Mouse (Mus musculus) cerebellum, adult 2 months (tissue): ENCODE measurements at regions not wholly inside any gene's neighbourhood (a gene's known extent, or its start where the extent isn't known, plus 50 kb on each side); places are given as distances from the start of the nearest gene placed in this dataset.

Experiments used
- CTCF ChIP-seq: fragments of 200-500 bp; IDR thresholded peaks from 2 replicates; pipeline ENCODE4 v1.5.1; 2011; ENCODE audit warnings: low read depth, mild to moderate bottlenecking, control low read depth, low read length, moderate library complexity, borderline replicate concordance; ENCODE audit not compliant: insufficient read depth
- POLR2A ChIP-seq: fragments of 200-500 bp; IDR thresholded peaks from 2 replicates; pipeline ENCODE4 v1.6.1; 2011; ENCODE audit warnings: low read length, control low read depth, borderline replicate concordance; ENCODE audit not compliant: insufficient read depth

GRCm38 (mm10) chr2:169147655-169148054 is 192.3 kb upstream of the Zfp64 start:
- TF ChIP-seq CTCF (no peak), POLR2A (no peak)
